Mouse (Mus musculus): ENCODE measurements around the gene Upf2.

- TF ChIP-seq CTCF (IDR thresholded peaks at IDR 0.05; ENCODE audit: borderline replicate concordance, control insufficient read depth, extremely low read depth, insufficient read depth, low read length, poor library complexity) (no peak), POLR2A (IDR thresholded peaks at IDR 0.05; ENCODE audit: control insufficient read depth, extremely low read depth, insufficient read depth, low read length, poor library complexity) (no peak)
Measured at GRCm38 (mm10) chr2:6014532-6014931, 63.3 kb downstream of the Upf2 start.
